Mouse (Mus musculus): ENCODE measurements around the gene Slc1a1.
A peak's percentile ranks its signal among the peaks of the same experiment; 100 is the strongest.

Slc1a1 gene

GRCm38 (mm10) chr19:28852001-28852400 is 17.2 kb downstream of the Slc1a1 start:
- DNase-seq (ENCODE audit: low read depth): no peak

- no peak for DNase-seq (ENCODE audit: low read depth)
Observed at GRCm38 (mm10) chr19:28854831-28855230, 20.0 kb downstream of the Slc1a1 start.

GRCm38 (mm10) chr19:28860246-28860645 is 25.4 kb downstream of the Slc1a1 start:
- DNase-seq (ENCODE audit: low read depth): no peak

- DNase-seq (ENCODE audit: low read depth): no peak
Observed at GRCm38 (mm10) chr19:28863626-28864025, 28.8 kb downstream of the Slc1a1 start.

GRCm38 (mm10) chr19:28864981-28865380 is 30.1 kb downstream of the Slc1a1 start:
- no peak for DNase-seq (ENCODE audit: low read depth)

GRCm38 (mm10) chr19:28865501-28865900 is 30.7 kb downstream of the Slc1a1 start:
- DNase-seq (ENCODE audit: low read depth): no peak

- DNase-seq (ENCODE audit: low read depth): no peak
Observed at GRCm38 (mm10) chr19:28869251-28869855, 34.5 kb downstream of the Slc1a1 start.

- no peak for DNase-seq (ENCODE audit: low read depth)
Observed at GRCm38 (mm10) chr19:28870351-28870750, 35.5 kb downstream of the Slc1a1 start.

GRCm38 (mm10) chr19:28879476-28879875 is 44.6 kb downstream of the Slc1a1 start:
- no peak for DNase-seq (ENCODE audit: low read depth)

GRCm38 (mm10) chr19:28883126-28883525 is 48.3 kb downstream of the Slc1a1 start:
- no peak for DNase-seq (ENCODE audit: low read depth)

GRCm38 (mm10) chr19:28888496-28888895 is 53.6 kb downstream of the Slc1a1 start:
- DNase-seq (ENCODE audit: low read depth): no peak

- no peak for DNase-seq (ENCODE audit: low read depth)
Observed at GRCm38 (mm10) chr19:28889251-28889650, 54.4 kb downstream of the Slc1a1 start.

GRCm38 (mm10) chr19:28891238-28891637 is 56.4 kb downstream of the Slc1a1 start:
- no peak for DNase-seq (ENCODE audit: low read depth)

- no peak for DNase-seq (ENCODE audit: low read depth)
Observed at GRCm38 (mm10) chr19:28891864-28892263, 57.0 kb downstream of the Slc1a1 start.

- DNase-seq (ENCODE audit: low read depth): no peak
Observed at GRCm38 (mm10) chr19:28896639-28897038, 61.8 kb downstream of the Slc1a1 start.

GRCm38 (mm10) chr19:28897497-28897896 is 62.6 kb downstream of the Slc1a1 start:
- no peak for DNase-seq (ENCODE audit: low read depth)

- no peak for DNase-seq (ENCODE audit: low read depth)
Observed at GRCm38 (mm10) chr19:28900771-28901170, 65.9 kb downstream of the Slc1a1 start.

GRCm38 (mm10) chr19:28902111-28902510 is 67.3 kb downstream of the Slc1a1 start:
- no peak for DNase-seq (ENCODE audit: low read depth)

- no peak for DNase-seq (ENCODE audit: low read depth)
Observed at GRCm38 (mm10) chr19:28902806-28903205, 68.0 kb downstream of the Slc1a1 start.

GRCm38 (mm10) chr19:28903536-28904119 is 68.8 kb downstream of the Slc1a1 start:
- no peak for DNase-seq (ENCODE audit: low read depth)

- DNase-seq (ENCODE audit: low read depth): no peak
Observed at GRCm38 (mm10) chr19:28908186-28908585, 73.3 kb downstream of the Slc1a1 start.

GRCm38 (mm10) chr19:28908693-28909092 is 73.8 kb downstream of the Slc1a1 start:
- DNase-seq (ENCODE audit: low read depth): no peak

GRCm38 (mm10) chr19:28914598-28914997 is 79.7 kb downstream of the Slc1a1 start:
- DNase-seq (ENCODE audit: low read depth): peak; percentile 2
